Mouse (Mus musculus): ENCODE results near the gene Clec16a. TPM values are rescaled to one million over a fixed set of nuclear protein-coding genes. Genes with fewer than 3 reads are reported as not detected.

Gene Clec16a
- total and polyA plus RNA-seq, 3 experiments: 20.0 to 24.2 (median 20.5) TPM

DNA sequence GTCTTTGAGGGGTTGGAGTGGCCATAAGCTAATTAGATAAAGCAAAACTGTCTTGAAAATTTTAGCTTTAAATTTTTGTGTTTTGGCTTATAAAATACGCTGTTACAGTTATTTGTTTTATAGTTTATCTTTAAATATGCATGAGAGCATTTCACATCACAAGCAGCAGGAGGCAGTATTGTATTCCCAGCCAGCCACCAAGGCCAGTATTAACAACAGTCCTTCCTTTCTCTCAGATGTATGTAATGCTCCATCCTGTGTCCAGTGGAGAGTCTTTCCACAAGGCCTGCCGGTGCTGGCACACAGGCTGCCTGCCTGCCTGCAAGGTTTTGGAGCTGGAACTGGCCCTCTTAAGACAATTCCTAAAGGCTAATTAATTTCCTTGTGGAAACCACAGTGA is 26.7 kb downstream of the Clec16a start (continued):
- TF ChIP-seq IRF4 (IDR thresholded peaks at IDR 0.05; ENCODE audit: low read depth, low read length): 0 out of 2 replicates have a peak, but pooled peaks have one; percentile 30
- no peak for TF ChIP-seq KAT2A (IDR thresholded peaks at IDR 0.05; ENCODE audit: insufficient replicate concordance, low read length)
- TF ChIP-seq GABPA (IDR thresholded peaks at IDR 0.05; ENCODE audit: insufficient replicate concordance, low read depth, low read length): no peak
- no peak for TF ChIP-seq BHLHE40 (IDR thresholded peaks at IDR 0.05; ENCODE audit: low read depth, low read length)
- TF ChIP-seq UBTF (IDR thresholded peaks at IDR 0.05; ENCODE audit: low read depth, low read length): no peak
- no peak for TF ChIP-seq RCOR1 (conservative IDR thresholded peaks at IDR 0.05; ENCODE audit: low read depth, low read length)
- no peak for TF ChIP-seq MEF2A (IDR thresholded peaks at IDR 0.05; ENCODE audit: borderline replicate concordance, low read depth, low read length)
- peak; percentile 58 to 87; a peak in 3 of 4 replicates for TF ChIP-seq CTCF (conservative IDR thresholded peaks at IDR 0.05 in 1 of 2, IDR thresholded peaks at IDR 0.05 in 1 of 2; ENCODE audit: low read depth in 2 of 2, low read length in 2 of 2)
- TF ChIP-seq POLR2A (IDR thresholded peaks at IDR 0.05; ENCODE audit: low read depth, low read length): no peak
- TF ChIP-seq PAX5 (IDR thresholded peaks at IDR 0.05; ENCODE audit: low read length): no peak
- peak; percentile 82 for TF ChIP-seq ZC3H11A (IDR thresholded peaks at IDR 0.05; ENCODE audit: low read depth, low read length)
- no peak for TF ChIP-seq E2F4 (IDR thresholded peaks at IDR 0.05; ENCODE audit: insufficient replicate concordance, low read depth, low read length)
- TF ChIP-seq MAZ (IDR thresholded peaks at IDR 0.05; ENCODE audit: low read depth, low read length): no peak

DNA sequence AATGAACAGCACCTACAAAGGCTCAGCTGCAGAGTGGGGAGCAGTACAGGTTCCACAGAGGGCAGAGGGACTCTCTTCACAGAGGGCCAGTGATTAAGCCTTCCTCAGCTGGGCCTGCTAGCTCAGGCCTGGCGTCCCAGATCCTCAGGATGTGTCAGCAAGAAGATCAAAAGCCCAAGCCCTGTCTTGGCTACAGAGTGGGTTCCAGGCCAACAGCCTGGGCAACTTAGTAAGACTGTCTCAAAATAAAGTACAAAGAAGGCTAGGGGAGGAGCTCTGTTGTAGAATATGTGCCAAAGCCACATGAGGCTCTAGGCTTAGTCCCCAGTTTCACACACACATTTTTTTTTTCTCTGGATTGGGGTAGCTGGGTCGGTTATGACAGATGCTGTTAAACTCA is 29.8 kb downstream of the Clec16a start:
- no peak for TF ChIP-seq ZMIZ1 (IDR thresholded peaks at IDR 0.05; ENCODE audit: low read depth, low read length)
- TF ChIP-seq MEF2A (IDR thresholded peaks at IDR 0.05; ENCODE audit: borderline replicate concordance, low read depth, low read length): no peak
- TF ChIP-seq ZKSCAN1 (IDR thresholded peaks at IDR 0.05; ENCODE audit: borderline replicate concordance, low read depth, low read length): no peak
- TF ChIP-seq PAX5 (IDR thresholded peaks at IDR 0.05; ENCODE audit: low read length): no peak
- TF ChIP-seq CHD2 (IDR thresholded peaks at IDR 0.05; ENCODE audit: low read length): no peak
- no peak for TF ChIP-seq MYC (IDR thresholded peaks at IDR 0.05; ENCODE audit: low read depth, low read length)
- no peak for TF ChIP-seq NRF1 (IDR thresholded peaks at IDR 0.05; ENCODE audit: low read depth, low read length)
- no peak for TF ChIP-seq TCF12 (IDR thresholded peaks at IDR 0.05; ENCODE audit: low read depth, low read length)
- TF ChIP-seq SIN3A (IDR thresholded peaks at IDR 0.05; ENCODE audit: low read length): no peak
- TF ChIP-seq USF1 (IDR thresholded peaks at IDR 0.05; ENCODE audit: low read depth, low read length): no peak
- TF ChIP-seq POLR2AphosphoS2 (IDR thresholded peaks at IDR 0.05; ENCODE audit: low read depth, low read length): no peak
- no peak for TF ChIP-seq JUND (conservative IDR thresholded peaks at IDR 0.05; ENCODE audit: low read depth, low read length)
- no peak for TF ChIP-seq SMC3 (IDR thresholded peaks at IDR 0.05; ENCODE audit: low read depth, low read length)
- no peak for TF ChIP-seq POLR2A (IDR thresholded peaks at IDR 0.05; ENCODE audit: low read depth, low read length)
- no peak for TF ChIP-seq ZC3H11A (IDR thresholded peaks at IDR 0.05; ENCODE audit: low read depth, low read length)
- no peak for TF ChIP-seq MAZ (IDR thresholded peaks at IDR 0.05; ENCODE audit: low read depth, low read length)
- no peak for TF ChIP-seq TBP (conservative IDR thresholded peaks at IDR 0.05; ENCODE audit: low read depth, low read length)
- TF ChIP-seq NELFE (IDR thresholded peaks at IDR 0.05; ENCODE audit: low read depth, low read length): no peak
- no peak for TF ChIP-seq JUN (IDR thresholded peaks at IDR 0.05; ENCODE audit: insufficient read depth, low read depth, low read length)
- no peak for TF ChIP-seq RAD21 (IDR thresholded peaks at IDR 0.05; ENCODE audit: low read depth, low read length)
- H3K4me2 ChIP-seq (ENCODE audit: insufficient read depth, low read depth, poor library complexity, severe bottlenecking): no peak overlapping the region
- peaks cover 60 to 91% of the 10 kb centered on the region in 2 experiments for H3K36me3 ChIP-seq (replicated peaks in 1 of 2; ENCODE audit: control insufficient read depth in 1 of 2, insufficient read depth in 1 of 2, low read length in 1 of 2)
- H3K9me3 ChIP-seq (replicated peaks; ENCODE audit: low read length): no peaks in the 10 kb centered on the region
- in situ Hi-C loops (cut with MboI; ENCODE audit: low pct_ligation_motif_present, low pct_unique_long_range_greater_than_20kb, low sequenced_read_pairs) (loop anchor here (5.0 kb wide), 2 partner anchors 212 to 272 kb away; partner anchors contain the start of genes Socs1 and Tnp2), dilution Hi-C loops (cut with MboI; ENCODE audit: extremely low pct_ligation_motif_present, extremely low pct_unique_long_range_greater_than_20kb, low sequenced_read_pairs) (no loop called here)
- H3K4me1 ChIP-seq (ENCODE audit: control insufficient read depth in 1 of 2, insufficient read depth in 2 of 2): peaks cover 0 to under 1% of the 10 kb centered on the region in 2 experiments; a peak in 1 of 4 replicates
- H3K27ac ChIP-seq (ENCODE audit: insufficient read depth, low read depth): no peak overlapping the region
- H3K27me3 ChIP-seq (replicated peaks): no peaks in the 10 kb centered on the region
- no peak overlapping the region for H3K4me3 ChIP-seq (replicated peaks in 1 of 3; ENCODE audit: low read depth in 2 of 3, low read length in 2 of 3, poor library complexity in 1 of 3)
- no peak for DNase-seq (ENCODE audit: extremely low read depth)
- H3K79me2 ChIP-seq (replicated peaks; ENCODE audit: control insufficient read depth, extremely low read depth, insufficient read depth, poor library complexity, severe bottlenecking): no peaks in the 10 kb centered on the region
- H3K9ac ChIP-seq (ENCODE audit: insufficient read depth, low read depth): no peak overlapping the region
